Mouse (Mus musculus) ZHBTc4 (cell line): ENCODE results near the gene Stx5a.
A peak's percentile ranks its signal among the peaks of the same experiment; 100 is the strongest.
"Not testable (repeated sequence)": the region's sequence is repeated elsewhere in the genome, so short reads cannot be mapped to it uniquely, and the experiment has no call there.

Experiments used
- DNase-seq: peaks from one replicate; pipeline ENCODE4 v3.0.0-alpha.2; 2011; ENCODE audit warnings: low read depth, low spot score

The Stx5a gene

DNA sequence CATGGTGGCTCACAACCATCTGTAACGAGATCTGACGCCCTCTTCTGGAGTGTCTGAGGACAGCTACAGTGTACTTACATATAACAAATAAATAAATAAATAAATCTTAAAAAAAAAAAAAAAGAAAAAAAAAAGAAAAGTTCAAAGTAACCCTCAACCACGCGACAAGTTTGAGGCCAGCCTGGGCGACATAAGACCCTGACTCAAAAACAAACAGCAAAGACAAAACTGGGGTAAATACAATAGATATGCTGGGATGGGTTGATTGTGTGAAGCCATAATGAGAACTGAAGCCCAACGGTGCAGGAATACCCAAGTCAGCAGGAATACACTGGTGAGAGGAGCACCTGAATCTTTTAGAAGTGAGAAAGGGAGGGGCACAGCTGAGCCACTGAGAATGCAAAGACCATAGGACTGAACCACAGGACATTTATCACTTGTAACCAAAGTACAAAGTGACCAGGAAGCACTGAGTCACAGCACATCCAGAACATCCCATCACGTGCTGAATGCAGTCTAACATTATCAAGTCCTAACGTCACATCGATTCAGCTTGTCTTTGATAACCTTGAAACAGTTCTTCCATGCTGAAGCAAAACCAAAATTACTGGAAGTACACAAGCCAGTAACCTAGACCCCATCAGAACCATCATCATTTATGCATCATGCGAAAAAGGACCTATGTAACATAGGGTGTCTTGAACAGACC, 24.3 kb upstream of the Stx5a start:
- DNase-seq = no peak

DNA sequence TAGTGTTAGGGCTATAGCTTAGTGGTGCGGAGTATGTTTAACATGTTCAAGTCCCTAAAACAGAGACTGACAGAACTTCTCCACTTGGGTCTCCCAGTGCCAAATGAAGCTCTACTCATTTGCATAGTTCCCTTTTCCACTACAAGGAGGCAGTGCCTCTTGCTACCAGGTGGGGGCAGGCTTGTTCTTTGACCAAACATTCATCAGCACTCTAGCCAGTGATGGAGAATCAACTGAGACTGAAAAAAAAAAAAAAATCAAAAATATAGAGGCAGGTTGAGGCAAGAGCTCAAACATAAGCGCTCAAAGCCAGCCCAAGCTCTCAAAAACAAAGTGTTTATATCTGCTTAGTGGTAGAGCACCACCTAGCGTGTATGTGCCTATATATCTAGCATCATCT, 22.9 kb upstream of the Stx5a start:
- peak; percentile 85 for DNase-seq

DNA sequence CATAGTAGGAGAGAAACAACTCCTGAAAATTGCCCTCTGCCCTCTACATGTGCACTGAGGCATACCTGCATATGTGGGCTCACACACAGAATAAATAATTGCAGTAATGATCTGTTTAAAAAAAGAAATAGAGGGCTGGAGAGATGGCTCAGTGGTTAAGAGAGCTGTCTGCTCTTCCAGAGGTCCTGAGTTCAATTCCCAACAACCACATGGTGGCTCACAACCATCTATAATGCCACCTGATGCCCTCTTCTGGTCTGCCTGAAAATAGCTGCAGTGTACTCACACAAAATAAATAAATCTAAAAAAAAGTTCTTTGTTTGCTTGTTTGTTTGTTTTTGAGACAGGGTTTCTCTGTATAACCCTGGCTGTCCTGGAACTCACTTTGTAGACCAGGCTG, 22.2 kb upstream of the Stx5a start:
- not testable (repeated sequence) for DNase-seq

DNA sequence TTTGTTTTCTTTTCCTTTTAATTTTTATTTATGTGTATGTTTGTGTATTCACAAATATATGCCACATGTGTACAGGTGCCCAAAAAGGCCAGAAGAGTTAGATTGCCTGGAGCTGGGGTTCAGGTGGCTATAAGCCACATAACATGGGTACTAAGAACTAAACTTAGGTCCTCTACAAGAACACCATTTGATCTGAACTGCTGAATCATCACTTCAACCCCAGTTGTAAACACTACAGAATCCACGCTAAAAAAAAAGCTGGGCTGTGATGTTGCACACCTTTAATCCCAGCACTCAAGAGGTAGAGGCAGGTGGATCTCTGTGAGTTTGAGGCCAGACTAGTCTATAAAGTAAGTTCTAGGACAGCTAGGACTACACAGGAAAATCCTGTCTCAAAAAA, 19.8 kb upstream of the Stx5a start:
- no peak for DNase-seq

DNA sequence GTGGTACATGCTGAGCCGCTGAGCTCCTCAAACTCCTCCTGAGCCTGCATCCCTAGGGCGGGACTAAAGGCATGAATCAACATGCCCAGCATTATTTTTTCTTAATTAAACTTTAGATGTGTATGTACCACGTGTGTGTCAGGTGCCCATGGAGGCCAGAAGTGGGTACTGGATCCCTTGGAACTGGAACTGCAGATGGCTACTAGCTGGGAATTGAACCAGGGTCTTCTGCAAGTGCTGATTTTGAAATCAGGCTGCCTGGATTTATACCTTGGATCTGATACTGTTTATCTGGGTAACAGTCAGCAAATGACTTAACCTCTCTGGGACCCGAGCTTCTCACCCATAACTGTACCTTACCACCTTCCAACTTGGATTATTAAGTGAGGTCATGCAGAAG, 19.2 kb upstream of the Stx5a start:
- no peak for DNase-seq

DNA sequence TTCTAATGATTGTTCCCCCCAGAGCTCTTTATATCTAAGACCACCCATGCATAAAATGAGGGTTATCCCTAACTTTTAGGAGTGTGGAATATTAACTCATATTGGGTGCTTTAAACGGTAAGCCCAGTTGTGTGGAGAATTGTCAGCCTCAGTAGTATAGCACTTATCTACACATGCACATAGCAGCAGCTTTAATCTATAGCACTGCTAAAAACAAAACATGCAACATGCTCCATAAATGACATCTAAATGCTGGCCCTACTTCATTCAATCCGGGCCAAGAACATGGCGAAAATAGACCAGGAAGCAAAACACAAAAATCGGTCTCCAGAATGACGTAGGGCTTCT, 18.7 kb upstream of the Stx5a start:
- no peak for DNase-seq

DNA sequence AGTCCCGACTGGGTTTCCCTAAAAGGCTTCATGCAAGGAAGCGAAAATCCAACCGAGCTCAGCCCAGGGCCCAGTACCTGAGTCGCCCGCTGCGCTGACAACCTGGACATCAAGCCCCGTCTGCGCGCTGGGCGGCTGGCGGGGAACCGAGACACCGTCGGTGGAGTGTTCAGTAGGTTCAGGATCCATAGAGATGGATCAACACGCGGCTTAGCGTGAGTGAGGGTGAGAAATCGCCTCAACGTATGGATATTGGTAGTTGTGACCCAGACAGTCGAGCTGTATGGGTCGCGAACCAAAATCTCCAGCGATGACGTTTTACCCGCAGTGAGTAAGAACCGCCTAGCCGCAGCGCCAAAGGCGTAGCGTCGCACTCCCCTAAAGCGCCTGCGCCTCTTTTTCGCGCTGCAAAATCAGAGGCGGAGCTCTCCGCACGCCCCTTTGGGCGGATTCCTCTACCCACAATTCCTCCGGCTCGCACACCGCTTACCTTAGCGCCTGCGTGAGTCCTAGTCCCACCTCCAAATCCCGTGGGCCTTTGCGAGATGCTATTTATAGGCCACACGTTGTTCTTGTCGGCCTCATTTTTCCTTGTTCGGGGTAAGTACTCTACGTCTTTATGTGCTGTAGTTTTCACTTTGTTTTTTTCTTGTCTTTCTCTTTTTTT, 18.2 kb upstream of the Stx5a start, which contains the start of gene Slc3a2:
Gene Slc3a2, minus strand, starts transcription at position 463 of the 667 bp plus-strand sequence.
- peak; percentile 99 for DNase-seq

DNA sequence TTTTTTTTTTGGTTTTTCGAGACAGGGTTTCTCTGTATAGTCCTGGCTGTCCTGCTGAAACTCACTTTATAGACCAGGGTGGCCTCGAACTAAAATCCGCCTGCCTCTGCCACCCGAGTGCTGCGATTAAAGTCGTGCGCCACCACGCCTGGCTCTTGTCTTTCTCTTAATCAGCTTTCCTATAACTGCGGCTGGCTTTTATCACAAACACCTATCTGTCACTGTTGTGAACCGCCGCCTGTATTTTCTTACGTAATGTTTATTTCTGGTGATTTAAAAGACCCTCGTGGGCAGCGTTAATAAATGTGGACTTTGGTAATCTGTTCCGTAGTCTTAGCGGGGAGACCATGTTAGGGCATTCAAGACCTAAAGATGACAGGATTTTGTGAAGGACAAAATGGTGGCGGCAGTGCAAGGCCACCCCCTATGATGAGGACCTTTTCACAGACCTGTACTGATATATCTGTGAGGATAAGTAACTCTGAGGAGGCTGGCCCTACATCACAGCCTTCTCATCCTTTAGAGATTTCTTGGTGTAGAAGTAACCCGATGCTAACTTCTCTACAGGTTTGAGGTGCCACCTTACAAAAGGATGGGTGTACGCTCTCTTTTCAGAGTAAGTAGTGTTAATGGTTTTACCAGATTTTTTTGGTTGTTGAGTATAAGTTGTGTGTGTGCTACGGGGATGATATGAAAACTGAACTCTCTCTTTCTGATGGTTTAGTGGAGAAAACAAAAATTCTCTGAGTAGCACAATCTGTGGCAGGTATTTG, 17.5 kb upstream of the Stx5a start:
- DNase-seq = no peak

DNA sequence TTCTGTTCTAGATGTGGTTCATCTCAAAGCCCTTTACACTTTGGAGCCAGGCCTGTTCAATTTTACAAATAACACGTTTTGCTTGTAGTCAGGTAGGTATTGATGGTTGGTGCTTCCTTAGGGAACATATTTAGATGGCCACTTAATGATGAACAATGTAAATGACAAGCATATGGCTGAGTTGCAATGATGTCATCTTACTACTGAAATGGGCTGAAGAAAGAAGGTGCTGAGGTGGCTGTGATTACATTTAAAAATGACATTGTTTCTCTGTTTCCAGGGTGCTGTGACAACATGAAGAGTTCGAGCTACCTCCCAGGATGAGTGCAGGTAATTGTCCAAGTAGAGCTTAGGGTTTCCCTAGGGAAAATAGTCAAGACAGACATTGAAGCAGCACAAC, 16.8 kb upstream of the Stx5a start:
- DNase-seq = no peak

DNA sequence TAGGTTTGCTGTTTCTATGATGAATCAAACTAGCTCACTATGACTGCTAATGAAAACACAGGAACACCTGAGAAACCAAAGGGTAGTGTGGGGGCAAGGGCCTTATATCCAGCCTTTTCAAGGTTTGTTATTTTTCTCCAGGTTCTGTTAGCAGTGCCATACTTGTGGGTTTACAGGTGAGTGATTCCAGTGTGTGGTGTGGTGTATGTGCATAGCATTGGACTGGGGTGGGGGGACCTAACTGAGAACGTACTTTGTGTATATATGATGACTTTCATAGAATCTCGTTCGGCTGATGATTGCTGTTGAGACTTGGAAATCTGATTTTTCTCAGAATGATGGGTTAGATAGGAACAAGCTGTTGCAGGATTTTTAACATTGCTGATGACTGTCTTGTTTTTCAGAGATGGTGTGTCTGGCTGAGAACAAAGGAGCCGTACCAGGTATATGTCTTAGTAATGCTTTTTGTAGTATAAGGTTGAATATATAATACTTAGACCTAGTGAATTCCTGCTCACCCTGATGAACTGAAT, 16.1 kb upstream of the Stx5a start:
- no peak for DNase-seq

DNA sequence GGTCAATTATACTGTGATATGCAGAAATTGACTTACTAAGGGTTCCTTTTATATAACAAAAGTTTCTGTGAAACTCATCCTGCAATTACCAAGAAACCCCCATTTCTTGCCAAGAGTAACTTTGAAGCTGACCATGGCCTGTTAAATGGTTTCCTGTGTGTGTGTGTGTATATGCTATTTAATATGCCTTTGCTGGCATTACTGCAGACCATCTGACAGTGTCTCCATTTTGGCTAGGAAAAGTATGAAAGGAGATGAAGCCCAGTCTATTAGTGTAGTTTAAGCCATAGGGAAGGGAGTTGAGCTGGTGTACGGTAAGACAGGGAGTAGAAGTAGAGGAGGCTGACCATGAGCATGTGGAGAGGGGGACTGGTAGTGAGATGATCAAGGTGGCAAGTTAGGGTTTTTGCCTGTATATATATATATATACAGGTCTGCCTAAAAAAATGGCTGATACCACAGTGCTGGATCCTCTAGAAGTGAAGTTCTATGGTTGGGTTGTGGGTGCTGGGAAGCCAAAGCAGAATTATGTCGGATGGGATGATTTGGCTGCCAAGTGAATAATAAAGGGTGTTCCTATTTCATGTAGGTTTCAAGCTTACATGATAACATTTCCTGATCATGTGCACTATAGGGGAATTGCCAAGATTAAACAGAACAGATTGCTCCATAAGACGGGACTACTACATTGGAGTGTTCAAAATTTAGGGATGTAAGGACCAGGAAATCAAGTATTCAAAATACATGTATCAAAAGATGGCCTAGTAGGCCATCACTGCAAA, 14.4 kb upstream of the Stx5a start:
- DNase-seq = peak; percentile 79

DNA sequence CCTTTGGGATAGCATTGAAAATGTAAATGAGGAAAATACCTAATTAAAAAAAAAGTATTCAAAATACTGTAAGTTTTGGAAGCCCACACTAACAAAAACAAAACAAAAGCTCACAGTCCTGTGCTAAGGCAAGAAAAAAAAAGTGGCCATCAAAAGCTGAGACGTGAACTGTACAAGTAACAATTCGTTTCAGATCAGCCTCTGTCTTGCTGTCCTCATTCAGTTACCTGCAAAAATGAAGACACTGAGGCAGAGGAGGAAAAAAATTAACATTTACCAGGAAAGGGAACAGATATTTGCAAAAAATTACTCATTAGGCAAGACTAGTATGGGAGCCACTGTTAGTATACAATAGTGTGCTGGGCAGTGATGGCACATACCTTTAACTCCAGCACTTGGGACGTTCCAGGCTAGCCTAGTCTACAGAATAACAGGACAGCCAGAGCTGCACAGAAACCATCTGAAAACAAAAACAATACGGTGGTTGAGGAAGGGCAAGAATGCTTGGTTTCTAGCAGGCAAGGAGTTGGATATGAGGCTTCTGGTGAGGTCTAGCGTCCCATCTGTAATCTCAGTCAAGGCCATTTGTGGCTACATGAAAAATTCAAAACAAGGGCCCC, 13.6 kb upstream of the Stx5a start:
- DNase-seq = peak; percentile 87

DNA sequence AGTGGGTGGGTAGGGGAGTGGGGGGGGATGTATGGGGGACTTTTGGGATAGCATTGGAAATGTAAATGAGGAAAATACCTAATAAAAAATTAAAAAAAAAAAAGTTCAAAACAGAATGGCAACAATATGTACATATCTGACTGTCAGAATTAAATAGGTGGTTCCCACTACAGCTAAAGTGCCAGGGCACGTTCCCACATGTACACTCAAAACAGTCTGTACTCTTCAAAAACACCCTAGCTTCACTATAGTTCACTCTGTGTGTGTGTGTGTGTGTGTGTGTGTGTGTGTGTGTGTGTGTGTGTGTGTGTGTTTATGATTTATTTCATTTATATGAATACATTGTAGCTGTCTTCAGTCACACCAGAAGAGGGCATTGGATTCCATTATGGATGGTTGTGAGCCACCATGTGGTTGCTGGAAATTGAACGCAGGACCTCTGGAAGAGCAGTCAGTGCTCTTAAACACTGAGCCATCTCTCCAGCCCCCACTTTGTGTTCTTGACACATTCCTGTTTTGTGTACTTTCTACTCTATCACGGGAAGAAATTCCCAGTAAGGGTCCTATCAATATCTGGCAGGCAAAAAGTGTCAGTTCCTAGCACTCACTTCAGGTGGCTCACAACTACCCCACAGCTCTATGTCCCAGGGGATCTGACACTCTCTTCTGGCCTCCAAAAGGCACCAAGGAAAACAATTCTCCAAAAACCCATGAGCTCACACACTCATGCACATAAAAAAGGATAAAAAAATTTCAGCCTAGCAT, 12.7 kb upstream of the Stx5a start:
- peak; percentile 63 for DNase-seq

DNA sequence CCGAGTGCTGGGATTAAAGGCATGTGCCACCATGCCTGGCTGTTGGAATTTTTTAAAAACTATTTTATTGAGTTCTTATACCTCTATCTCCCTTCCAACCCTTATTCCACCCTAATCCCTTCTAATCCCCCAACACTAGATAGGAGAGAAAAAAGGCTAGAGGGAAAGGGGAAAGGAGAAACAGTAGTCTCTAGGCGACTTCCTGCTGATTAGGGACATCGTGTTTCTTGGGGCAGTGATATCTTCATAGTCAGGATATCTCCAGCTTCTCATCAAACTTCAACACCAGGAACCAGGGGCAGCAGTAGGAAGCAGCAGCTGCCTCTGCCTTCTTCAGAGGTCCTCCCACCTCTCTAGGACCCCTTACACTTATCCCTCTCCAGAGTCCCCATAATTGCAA, 6.9 kb upstream of the Stx5a start:
- no peak for DNase-seq

DNA sequence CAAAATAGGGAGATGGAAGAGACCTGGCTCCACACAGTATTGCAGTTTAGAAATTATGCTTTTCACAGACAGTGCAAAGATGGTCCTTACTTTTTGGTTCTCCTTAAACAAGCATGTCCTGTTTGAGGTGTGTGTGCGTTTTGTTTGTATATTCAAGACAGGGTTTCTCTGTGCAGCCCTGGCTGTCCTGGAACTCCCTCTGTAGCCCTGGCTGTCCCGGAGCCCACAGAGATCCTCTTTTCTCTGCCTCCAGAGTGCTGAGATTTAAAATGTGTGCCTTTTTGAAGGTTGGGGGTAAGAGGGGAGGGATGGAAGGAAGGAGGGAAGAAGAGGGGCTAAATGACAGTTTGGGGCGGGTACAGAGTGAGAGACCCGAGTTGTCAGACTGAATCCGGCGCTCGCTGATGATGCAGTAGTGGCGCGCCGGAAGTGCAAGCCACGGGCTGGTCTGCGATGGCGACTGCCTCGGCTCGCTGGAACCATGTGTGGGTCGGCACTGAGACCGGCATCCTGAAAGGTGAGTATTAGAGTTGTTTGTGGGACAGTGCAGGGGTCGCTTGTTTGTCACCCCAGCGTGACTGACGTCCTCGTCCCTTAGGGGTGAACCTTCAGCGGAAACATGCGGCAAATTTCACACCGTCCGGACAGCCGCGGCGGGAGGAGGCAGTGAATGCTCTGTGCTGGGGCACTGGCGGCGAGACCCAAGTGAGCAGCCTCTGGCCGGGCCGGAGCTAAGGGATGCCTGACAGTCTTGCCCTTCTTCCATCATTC, 5.6 kb upstream of the Stx5a start, which contains the start of gene Wdr74:
Gene Wdr74, plus strand, starts transcription at position 439 of the 771 bp plus-strand sequence.
- DNase-seq = peak; percentile 96

DNA sequence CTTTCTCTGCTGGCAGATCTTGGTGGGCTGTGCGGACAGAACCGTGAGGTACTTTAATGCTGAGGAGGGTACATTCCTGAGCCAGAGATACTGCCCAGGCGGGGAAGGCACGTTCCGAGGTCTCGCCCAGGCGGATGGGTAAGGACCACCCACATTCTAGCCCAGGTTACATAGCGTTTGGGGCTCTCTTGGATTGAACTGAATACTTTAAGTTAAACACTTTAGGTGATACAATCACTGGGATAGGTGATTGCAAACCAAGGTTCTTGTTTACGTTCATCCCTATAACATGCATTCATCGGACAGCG, 5.1 kb upstream of the Stx5a start:
- DNase-seq = peak; percentile 77

DNA sequence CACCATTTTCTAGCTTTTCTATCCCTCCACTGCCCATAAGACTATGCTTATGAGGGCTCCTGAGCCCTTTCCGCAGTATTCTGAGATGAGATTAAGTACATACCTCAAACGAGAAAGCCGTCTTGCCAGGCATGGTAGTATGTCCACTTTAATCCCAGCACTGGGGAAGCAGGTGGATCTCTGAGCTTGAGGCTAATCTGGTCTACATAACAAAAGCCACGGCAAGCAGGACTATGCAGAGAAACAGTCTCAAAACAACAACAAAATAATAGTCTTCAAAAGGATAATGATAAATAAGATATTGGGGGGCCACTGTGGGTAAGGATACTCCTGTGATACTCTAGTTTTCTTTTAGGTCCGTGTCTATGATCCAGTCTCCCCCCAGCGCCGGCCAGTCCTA, 2.3 kb upstream of the Stx5a start:
- DNase-seq = no peak

DNA sequence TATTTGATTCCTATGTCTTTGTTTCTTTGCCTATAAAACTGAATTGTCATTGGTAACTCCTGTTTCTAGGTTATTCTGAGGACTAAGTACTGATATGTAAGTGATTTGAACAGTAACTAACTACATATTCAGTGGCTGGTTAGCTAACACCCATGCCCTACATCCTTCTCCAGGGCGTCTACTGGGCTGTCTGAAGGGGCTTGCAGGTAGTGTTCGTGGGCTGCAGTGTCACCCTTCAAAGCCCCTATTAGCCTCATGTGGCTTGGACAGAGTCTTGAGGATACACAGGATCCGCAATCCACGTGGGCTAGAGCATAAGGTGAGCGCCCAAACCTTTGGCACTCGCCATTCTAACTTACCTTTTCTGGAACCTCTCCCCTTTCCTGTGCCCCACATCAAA, 1.6 kb upstream of the Stx5a start:
- DNase-seq = no peak

DNA sequence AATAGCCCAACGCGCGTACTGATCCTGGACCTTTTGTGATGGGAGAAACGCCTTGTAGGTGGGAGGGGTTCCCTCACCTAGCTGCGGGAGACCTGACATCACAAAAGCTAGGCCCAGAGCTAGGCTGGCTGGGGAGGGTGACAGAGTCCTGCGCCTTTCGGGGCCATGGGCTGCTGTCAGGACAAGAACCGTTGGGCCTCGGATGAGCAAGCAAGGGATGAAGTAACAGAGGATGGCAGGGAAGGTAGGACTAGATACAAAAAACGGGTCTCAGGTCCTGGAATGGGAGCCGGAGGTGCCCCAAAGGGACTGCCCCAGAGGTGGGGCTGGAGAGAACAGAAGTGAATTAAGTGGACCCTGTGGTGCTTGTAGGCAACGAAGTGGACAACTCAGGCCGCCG, 610 bp upstream of the Stx5a start, which contains the start of gene 1700092M07Rik:
Gene 1700092M07Rik, plus strand, starts transcription at position 116 of the 400 bp plus-strand sequence.
- peak; percentile 74 for DNase-seq

DNA sequence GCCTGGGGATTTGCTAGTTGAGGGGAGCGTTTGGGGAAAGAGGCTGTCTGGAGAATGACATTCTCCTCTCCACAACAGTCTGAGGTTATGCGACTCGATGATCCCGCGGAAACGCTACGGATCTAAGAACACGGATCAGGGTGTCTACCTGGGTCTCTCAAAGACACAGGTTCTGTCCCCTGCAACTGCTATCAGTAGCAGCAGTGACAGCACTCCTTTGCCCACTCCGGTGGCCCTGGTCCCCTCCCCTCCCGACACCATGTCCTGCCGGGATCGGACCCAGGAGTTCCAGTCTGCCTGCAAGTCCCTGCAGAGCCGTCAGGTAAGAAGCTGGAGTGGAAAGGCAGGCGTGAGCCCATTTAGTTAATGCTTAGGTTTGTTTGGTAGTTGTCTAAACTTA, 963 bp downstream of the Stx5a start:
- DNase-seq = no peak
